Mouse (Mus musculus): ENCODE measurements at regions not wholly inside any gene's neighbourhood (a gene's known extent, or its start where the extent isn't known, plus 50 kb on each side); places are given as distances from the start of the nearest gene placed in this dataset.

GRCm38 (mm10) chr16:20805086-20805485 is 70.8 kb upstream of the Thpo start:
- intact Hi-C loops (cut with DNase I), result loop anchor here (2.0 to 10.0 kb wide), 3 partner anchors 270 to 580 kb away; no protein-coding TSS in a partner anchor
- no peak for DNase-seq (ENCODE audit: low spot score)

- peak; percentile 56 for DNase-seq (ENCODE audit: low spot score)
- intact Hi-C loops (cut with DNase I), result loop anchor here (2.0 to 10.0 kb wide), 4 partner anchors 93 to 580 kb away; no protein-coding TSS in a partner anchor
These were observed 70.3 kb upstream of the Thpo start for GRCm38 (mm10) chr16:20804601-20805017.

GRCm38 (mm10) chr16:20803278-20803930 is 69.1 kb upstream of the Thpo start:
- DNase-seq (ENCODE audit: low spot score), result no peak
- intact Hi-C loops (cut with DNase I), result loop anchor here (5.0 to 10.0 kb wide), 3 partner anchors 94 to 581 kb away; no protein-coding TSS in a partner anchor

- no peak for DNase-seq (ENCODE audit: low spot score)
- intact Hi-C loops (cut with DNase I), result loop anchor here (5.0 to 10.0 kb wide), 3 partner anchors 95 to 582 kb away; no protein-coding TSS in a partner anchor
These were observed 68.4 kb upstream of the Thpo start for GRCm38 (mm10) chr16:20802724-20803123.

- intact Hi-C loops (cut with DNase I), result loop anchor here (5.0 to 10.0 kb wide), 3 partner anchors 97 to 585 kb away; no protein-coding TSS in a partner anchor
These were observed 65.7 kb upstream of the Thpo start for GRCm38 (mm10) chr16:20800038-20800437.

GRCm38 (mm10) chr16:20798115-20798514 is 63.8 kb upstream of the Thpo start:
- intact Hi-C loops (cut with DNase I), result no loop called here
- no peak for DNase-seq (ENCODE audit: low spot score)

More at GRCm38 (mm10) chr16:20800038-20800437, 65.7 kb upstream of the Thpo start:
- no peak for DNase-seq (ENCODE audit: low spot score)

GRCm38 (mm10) chr16:20794721-20795120 is 60.4 kb upstream of the Thpo start:
- DNase-seq (ENCODE audit: low spot score), result no peak
- intact Hi-C loops (cut with DNase I), result no loop called here

All from heart, postnatal 25 days (tissue).